Mouse (Mus musculus): ENCODE data around the gene Akr1b3.

DNA sequence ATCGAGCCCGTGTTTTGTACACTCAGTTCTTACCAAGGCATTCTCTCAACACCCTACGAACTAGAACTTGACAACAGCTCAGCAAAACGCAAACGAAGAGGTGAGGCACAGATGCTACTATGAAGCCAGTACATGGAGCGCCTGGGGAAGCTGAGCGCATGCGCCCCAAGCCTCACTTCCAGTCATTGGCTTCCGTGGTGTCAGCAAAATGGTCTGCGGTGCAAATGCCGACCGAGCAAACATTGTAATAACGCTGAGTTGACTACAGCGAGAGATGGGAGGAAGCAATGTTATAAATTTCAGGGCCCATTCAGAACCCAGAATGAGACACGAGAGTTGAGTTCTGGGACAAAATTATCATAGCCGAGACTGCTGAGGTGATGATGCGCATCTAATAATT, 27.2 kb downstream of the Akr1b3 start:
- no peak for TF ChIP-seq CTCF (IDR thresholded peaks at IDR 0.05; ENCODE audit: low read depth)
- TF ChIP-seq EP300 (IDR thresholded peaks at IDR 0.05; ENCODE audit: low read depth), result no peak
